Mouse (Mus musculus) left cerebral cortex, postnatal 36 days (tissue): ENCODE measurements at regions not wholly inside any gene's neighbourhood (a gene's known extent, or its start where the extent isn't known, plus 50 kb on each side); places are given as distances from the start of the nearest gene placed in this dataset.

ENCODE experiments used
- DNase-seq, 2 experiments: peaks; one replicate each; pipeline ENCODE4 v3.0.0; 2021 to 2022; ENCODE audit warnings: low spot score in 2 of 2, mixed read lengths in 1 of 2
- intact Hi-C: fragments of 180-260 bp; cut with DNase I; formaldehyde crosslinking; loops from one replicate; pipeline ENCODE4 v1.15.1; 2025

- intact Hi-C loops = no loop called here
- DNase-seq = no peak
Measured at GRCm38 (mm10) chr6:60217840-60218239, 611.8 kb downstream of the Snca start.

GRCm38 (mm10) chr6:60201548-60201947 is 628.1 kb downstream of the Snca start:
- DNase-seq = peak in 1 of 2 experiments; percentile 5
- intact Hi-C loops = no loop called here
